Mouse (Mus musculus) left cerebral cortex, postnatal 4 days (tissue): ENCODE data around the gene Gpbar1. TPM values are rescaled to one million over a fixed set of nuclear protein-coding genes. Genes with fewer than 3 reads are reported as not detected.
"Not testable (repeated sequence)": the region's sequence is repeated elsewhere in the genome, so short reads cannot be mapped to it uniquely, and the experiment has no call there.

Source experiments
- DNase-seq: peaks from one replicate; pipeline ENCODE4 v3.0.0-alpha.2; 2022
- intact Hi-C: fragments of 180-260 bp; cut with DNase I; formaldehyde crosslinking; loops from one replicate; pipeline ENCODE4 v1.15.1; 2025
- total RNA-seq, 2 experiments: library from RNA; stranded (reverse); gene quantifications; 2 replicates each; pipeline ENCODE4 v1.2.3; 2021

The Gpbar1 gene
- total RNA-seq, 2 experiments from 2014 or later: not detected

DNA sequence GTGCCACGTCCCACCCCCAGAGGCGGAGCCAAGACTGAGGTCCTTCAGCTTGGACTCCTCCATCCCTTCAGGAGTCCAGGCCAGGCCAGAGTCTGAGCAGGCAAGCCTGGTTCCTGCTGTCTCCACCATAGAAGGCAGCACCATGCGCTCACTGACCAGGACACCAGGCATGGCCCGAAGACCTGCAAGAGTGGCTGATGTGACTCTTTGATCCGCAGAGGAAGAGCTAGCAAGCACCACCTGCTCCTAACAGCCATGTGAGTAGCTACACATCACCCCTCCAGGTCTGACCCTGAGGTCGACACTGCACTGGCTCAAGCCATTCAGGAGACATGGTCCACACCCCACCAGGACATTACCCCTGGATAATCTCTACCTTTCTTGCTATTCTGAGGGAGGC is 1.3 kb upstream of the Gpbar1 start:
- intact Hi-C loops: no loop called here

DNA sequence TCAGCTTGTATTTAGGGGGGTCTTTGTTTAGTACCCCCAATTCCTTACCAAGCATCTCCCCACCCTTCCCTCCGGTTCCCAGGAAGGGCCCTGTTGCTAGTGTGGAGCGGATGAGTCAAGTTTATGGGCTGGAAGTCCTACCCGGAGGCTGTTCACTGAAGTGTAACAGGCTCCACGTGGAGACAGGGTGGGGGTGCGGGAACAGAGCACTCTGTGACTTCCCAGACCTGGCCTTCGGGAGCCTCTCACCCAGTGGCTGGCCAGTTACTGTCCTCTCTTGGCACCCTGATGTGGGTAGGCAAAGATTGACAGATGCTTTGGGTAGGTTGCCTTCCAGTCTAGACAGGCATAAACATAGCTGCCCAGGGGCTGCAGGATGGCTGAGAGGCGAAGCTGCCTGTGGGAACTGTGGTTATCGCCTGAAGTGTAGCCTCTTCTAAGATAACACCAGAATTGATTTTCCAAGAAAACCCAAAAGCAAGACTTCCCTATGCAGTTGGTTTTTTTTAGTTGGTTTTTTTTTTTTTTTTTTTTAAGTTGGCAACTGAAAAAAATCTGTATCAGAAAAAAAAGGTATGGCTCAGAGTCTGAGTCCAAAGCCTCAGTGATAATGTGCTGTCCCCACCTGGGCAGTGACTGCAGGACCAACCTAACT is 340 bp upstream of the Gpbar1 start:
- intact Hi-C loops: no loop called here
- no peak for DNase-seq

More for the DNA sequence above, 1.3 kb upstream of the Gpbar1 start:
- no peak for DNase-seq

DNA sequence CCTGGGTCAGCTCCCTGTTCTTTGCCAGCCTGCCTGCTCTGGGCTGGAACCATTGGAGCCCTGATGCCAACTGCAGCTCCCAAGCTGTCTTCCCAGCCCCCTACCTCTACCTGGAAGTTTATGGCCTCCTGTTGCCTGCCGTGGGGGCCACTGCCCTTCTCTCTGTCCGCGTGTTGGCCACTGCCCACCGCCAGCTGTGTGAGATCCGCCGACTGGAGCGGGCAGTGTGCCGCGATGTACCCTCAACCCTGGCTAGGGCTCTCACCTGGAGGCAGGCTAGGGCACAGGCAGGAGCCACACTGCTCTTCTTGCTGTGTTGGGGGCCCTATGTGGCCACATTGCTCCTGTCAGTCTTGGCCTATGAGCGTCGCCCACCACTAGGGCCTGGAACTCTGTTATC is 638 bp downstream of the Gpbar1 start:
- intact Hi-C loops: no loop called here
- DNase-seq: no peak

DNA sequence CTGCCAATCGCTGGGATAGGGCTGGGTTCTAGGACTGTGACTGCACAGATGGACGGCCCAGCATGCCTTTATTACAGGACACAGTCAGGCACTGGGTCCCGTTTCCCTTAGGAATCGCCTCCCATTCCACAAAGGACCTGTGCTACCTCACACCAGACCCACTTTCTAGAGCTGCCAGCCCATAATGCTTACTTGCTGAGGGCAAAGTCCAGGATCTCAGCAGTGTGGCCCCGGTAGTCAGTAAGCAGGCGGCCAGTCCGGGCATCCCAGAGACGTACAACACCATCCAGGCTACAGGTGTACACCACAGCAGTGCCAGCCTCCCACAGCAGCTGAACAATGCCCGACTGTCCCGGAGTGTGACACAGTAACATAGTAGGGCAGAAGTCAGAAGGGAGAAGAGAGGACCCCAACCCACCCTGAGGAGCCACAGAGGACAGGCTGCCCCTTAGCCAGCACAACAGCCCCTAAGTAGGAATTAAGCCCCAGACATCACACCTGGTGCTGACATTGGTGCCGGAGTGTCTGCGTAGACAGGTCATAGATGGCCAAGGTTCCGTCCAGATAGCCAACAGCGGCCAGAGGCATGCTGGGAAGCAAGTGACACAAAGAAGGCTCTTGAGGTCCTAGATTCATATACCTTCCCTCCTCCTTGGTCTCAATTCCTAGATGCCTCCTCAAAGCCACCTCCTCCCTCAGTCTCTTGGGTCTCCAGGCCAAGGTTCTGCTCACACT is 2.4 kb downstream of the Gpbar1 start:
- no peak for DNase-seq
- intact Hi-C loops: no loop called here

DNA sequence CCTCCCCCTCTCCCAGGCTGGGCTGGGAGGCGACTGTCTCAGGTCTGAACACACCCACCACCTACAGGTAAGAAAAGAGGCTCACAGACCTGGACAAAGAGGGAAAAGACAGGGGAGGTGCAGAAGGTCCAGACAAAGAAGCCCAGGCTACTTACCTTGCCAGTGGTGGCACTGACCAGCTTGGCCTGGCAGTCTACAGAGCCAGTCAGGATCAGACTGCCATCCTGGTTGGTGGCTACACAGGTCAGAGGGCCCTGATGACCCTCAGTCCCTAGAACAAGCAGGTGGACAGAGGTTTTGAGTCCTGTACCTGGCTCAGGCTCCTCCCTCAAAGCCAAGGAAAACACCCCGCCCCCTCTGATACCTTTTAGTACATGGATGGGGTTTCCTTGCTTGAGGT is 3.0 kb downstream of the Gpbar1 start:
- DNase-seq: no peak
- intact Hi-C loops: no loop called here

DNA sequence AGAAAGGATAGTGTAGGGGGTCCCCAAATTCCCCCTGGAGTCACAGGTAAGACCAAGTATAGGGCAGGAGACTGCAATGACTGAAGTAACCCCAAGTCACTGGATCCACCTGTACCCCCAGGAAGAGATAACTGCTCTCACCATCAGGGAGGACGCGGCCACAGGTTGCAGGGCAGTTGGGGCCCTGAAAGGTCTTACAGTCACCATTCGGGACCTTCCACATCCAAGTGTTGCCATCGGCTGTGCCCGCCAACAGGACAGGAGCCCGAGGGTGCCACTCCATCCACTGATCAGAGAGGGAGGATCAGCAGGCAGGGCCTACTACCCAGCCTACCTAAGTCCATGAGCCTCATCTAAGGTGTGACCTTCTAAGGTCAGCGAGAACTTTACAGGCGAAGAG is 3.5 kb downstream of the Gpbar1 start:
- intact Hi-C loops: no loop called here
- no peak for DNase-seq

DNA sequence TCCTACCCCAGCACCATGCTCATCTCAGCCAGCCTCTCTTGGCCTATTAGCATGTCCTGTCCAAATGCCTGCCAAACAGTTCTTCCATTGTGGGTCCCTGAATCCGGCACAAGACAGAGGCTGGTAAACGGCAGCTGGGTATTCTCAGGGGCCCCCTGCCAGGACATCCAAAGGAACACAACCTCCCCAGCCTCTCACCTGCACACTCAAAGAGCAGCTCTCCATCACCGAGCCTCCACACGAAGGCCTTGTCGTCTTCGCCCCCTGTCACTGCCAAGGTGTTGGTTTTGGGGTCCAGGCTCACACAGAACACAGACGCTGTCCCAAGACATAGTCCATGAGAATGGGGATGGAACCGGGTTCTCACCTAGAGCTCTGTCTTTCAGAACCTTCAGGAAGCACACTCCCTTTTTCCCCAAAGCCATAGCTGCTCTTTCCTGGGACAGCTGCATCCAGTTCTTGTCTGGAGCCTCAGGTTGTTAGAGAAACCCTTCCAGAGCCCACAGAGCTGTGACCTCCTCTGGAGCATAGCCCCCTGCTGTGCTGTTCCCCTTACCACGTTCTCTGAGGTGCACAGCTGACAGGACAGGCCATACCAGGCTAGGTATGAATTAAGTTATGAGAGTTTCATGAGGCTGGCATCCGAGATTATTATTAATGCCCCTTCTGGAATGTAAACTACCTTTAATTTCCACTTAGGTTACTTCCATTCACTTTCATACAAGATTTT is 4.7 kb downstream of the Gpbar1 start:
- no peak for DNase-seq
- intact Hi-C loops: no loop called here

DNA sequence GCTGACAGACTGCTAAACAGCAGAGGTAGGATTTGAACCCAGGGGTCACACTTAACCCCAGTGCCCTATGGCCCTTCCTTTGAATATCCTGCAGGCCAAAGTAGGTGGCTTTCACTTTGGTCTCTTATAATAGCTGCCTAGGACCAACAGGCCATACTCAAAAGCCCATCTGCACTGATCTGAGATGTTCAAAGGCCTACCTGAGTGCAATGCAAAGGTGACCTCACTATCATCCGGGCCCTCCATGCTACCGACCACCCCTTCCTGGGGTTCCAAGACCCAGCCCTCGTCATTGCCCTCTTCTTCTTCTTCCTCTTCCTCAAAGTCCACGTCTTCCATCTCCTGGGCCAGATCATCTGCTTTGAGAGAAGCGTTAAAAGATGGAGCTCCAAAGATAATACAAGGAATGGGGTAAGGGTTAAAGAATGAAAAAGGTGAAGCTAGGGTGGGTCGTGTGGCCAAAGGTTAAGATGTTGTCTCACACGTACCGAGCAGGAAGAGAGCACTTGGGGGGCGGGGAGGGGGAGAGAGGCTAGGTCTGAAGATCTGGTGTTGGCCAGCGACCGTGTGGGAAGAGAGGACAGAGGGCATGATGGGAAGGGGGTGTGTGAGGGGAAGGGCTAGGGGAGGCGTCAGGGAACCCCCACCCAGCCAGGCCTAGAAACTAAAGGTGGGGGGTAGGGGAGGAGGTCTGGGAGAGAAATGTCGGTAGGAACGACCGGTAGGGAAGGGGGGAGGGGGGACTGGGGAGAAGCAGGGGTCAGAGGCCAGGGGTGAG is 5.5 kb downstream of the Gpbar1 start:
- DNase-seq: peak; percentile 74
- intact Hi-C loops: no loop called here

DNA sequence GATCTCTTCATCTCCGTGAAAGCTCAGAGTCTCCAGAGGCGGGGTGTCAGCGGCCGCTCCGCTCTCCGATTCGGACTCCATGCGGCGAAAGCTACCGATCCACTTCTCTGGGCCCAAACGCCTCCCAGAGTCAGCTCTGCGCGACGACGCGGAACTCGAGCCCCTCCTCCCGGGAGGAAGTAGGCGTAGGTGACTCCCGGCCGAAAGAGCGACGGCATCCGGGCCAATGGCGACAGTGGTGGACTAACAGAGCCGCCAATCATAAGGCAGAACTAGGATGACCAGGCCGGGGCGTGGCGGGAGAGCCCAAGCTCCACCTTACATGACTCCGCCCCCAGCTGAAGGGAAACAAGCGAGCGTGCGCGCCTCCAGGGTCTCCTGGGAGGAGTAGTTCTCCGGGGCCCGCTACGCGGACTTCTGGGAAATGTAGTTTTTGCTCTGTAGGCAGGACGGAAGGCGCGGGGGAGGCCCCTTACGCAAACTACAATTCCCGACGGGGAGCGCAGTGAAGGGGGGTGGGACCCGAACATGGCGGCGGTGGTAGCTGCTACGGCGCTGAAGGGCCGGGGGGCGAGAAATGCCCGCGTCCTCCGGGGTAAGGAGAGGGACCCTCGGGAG is 6.3 kb downstream of the Gpbar1 start, which contains the start of the genes Aamp and Pnkd:
Gene Aamp, minus strand, starts transcription at position 196 of the 618 bp plus-strand sequence.
Gene Pnkd, plus strand, starts transcription at position 388 of the 618 bp plus-strand sequence.
- intact Hi-C loops: no loop called here
- DNase-seq: peak; percentile 100

DNA sequence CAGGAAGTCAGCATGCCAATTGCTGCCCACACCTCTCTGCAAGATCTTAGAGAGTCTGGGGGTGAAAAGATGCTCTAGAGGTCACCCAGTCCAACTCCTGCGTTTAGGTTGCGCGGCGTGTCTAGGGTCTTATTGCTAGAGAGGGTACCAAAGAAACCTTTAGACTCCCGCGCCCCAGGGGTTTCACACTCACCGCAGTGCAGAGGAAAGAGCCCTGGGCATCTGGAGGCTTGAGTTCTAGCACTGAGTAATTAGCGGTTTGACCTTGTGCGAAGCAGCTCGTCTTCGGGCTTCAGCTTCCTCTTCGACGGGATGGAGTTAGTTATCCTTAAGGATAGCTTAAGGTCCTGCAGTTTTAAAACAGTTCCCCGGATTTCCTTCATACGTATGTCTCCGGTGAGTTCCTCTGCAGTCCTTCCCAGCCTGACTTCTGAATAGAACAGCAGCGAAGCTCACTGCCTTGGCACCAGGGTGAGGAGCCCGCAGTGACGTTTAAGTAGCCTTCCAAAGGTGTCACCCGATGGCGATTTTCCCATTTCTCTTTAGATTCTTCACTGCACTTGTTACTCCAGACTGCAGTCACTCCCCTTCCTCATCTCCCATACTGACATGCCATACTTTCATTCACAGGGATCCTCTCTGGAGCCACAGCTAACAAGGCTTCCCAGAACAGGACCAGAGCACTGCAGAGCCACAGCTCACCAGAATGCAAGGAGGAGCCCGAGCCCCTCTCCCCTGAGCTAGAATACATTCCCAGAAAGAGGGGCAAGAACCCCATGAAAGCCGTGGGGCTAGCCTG is 7.1 kb downstream of the Gpbar1 start:
- DNase-seq: no peak
- intact Hi-C loops: no loop called here

DNA sequence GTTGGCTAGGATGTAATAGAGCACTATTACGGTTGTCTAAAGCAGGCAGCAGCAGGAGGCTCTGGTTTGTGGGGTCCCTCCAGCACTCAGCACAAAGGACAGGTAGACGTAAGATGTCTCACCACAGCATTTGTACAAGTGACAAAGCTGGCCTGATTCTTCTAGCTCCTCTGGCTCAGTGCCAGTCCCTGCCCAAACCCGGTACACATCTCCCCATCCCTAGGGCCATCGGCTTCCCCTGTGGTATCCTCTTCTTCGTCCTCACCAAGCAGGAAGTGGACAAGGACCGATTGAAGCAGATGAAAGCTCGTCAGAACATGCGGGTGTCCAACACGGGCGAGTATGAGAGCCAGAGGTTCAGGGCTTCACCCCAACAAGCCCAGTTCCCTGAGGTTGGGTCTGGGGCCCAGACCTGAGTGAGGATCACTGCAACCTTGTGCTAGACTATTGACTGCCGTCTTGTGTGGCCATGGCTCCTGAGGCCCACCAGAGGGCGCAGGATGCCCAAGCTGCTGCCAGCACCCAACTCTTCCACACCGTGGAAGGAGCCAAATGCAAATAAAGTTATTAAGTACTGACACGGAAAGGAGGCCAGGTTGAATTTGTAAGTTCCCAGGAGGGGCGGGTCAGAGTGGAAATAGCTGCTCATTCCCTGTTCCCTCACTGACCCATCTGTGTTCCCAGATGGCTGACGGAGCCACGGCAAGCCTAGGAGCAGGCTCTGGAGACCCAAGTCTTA is 8.7 kb downstream of the Gpbar1 start:
- intact Hi-C loops, DNase-seq: not testable (repeated sequence)

DNA sequence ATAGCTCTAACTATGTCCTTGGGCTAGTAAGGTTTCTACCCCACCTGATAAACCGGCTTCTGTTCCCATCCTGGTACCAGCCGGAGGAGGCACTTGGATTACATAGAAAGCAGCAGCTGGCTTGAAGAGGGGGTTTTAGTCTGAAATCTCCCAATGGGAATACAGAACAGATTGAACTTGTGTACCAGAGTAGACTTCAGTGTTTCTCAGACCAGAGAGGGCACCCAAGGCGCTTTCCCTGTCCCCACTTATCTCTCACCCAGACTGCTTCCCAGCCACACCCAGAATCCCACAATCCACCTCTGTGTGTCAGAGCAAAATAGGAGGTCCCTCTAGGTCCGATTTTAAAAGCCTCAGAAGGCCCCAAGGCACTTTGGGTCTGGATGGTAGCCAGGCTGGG is 10.0 kb downstream of the Gpbar1 start:
- no peak for DNase-seq
- intact Hi-C loops: no loop called here

DNA sequence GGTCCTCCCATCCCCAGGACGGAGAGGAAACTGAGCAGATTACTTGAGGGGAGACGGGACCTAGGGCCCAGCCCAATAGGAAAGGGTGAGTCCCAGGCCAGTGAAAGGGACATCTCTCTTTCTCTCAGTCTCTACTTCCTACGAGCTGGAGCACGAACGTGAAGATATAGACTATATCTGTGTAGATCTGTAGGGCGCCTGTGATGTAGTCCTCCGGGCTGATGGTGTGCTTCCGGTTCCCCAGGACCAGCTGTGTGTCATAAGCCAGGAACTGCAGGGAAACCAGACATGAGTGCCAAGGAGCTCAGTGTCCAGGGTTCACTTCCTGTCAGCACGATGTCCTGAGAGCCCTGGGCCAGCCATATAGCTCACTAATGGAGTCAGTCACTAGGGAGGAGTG is 10.9 kb downstream of the Gpbar1 start:
- intact Hi-C loops: no loop called here
- no peak for DNase-seq

DNA sequence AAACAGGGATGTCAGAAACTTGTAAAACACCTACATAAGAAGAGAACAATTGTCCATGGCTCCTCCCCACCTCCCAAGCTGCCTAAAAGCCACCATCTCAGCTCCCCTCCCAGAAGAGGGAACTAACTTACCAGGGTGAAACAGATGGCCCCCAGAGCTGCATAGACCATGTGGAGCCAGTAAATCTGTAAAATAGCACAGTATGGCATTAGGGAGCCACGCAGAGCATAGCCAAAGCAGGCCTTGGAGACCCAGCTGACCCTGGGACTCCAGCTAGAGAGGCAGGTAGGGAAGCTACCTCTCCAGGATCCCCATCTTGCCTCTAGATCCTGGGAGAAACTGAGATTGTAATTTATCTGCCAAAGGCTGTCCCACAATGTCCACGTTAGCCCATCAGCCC is 11.4 kb downstream of the Gpbar1 start:
- no peak for DNase-seq
- intact Hi-C loops: loop anchor here (10.0 kb wide), 1 partner anchor 165 kb away; no protein-coding TSS in a partner anchor

DNA sequence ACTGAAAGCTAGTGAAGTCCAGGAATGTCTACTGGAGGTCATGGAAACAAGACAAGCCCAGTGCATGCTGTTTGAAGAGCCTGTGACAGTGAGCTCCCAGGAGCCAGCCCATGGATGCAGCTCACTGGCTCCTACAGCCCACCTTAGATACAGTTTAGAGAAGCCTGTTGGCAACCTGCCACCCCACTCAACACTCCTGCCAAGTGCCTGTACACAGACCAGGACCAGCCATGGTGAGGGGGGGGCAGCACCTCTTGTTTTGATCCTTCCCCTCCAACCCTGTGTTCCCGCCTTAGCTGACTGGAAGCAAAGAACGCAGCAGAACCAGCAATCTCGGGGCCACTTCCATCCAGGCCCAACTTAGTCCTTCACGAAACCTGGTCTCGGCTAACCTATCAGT is 11.8 kb downstream of the Gpbar1 start:
- intact Hi-C loops: loop anchor here (10.0 kb wide), 1 partner anchor 165 kb away; no protein-coding TSS in a partner anchor
- DNase-seq: peak; percentile 57

DNA sequence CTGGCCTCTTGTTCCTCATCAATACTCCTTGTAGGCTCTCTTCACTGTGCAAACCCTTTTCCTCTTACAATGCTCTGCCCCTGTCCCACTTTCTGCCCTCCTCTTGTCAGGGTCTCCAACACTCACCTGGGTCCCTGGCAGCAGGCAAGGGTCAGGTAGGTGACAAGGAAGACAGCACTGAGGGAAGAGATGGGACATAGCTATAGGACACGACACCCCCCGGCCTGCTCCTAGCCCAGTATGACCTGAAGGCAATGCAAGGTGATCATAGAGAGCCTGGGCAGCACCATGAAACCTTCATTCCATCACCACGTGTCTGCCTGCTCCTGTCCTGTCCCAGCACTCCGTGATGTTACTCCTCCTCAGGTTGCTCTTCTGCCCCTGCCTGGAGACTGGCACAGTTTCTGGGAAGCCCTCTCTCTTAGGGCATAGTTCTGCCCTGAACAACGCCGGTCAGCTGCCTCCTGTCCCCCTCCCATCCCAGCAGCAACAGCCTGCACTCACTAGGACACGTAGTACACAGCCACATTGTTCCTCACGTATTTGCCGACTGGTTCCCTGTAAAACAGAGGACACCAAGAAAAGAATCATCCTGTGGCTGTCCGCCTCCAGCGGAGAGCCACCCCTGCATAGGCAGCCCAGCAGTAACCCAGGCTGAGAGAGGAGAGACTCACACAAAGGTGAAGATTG is 14.1 kb downstream of the Gpbar1 start:
- intact Hi-C loops: loop anchor here (10.0 kb wide), 1 partner anchor 162 kb away; no protein-coding TSS in a partner anchor
- DNase-seq: no peak

DNA sequence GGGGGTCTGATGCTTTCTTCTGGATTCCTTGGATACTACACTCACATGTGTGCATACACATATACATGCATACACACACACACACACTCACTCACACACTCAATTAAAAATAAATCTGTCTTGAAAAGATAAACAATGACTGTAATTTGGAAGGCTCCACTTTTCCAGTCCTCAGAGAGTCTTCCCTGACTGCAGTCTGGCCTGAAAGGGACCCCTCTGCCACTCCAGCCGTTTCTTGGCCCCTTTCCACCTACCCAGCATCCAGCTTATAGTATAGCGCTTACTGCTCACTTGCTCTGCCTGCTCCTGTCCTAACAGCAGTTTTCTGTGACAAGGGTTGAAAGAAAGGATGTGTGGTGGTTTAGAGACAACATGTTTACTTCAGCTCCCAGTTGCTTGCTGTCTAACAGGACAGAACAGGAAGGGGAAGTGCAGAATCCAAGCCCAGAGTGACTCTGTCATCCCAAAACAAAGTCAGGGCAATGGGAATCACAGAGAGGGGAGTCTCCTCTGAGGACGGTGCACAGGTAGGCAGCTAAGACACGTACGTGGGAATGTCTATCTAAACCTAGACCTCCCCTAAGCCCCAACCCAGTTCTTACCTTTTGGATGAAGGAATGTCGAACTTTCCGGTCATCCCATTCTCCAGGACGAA is 15.1 kb downstream of the Gpbar1 start:
- intact Hi-C loops: loop anchor here (10.0 kb wide), 1 partner anchor 161 kb away; no protein-coding TSS in a partner anchor
- peak; percentile 55 for DNase-seq
